Mouse (Mus musculus) hindbrain, embryonic 14.5 days (tissue): ENCODE results near the gene Mn1. TPM values are rescaled to one million over a fixed set of nuclear protein-coding genes. Genes with fewer than 3 reads are reported as not detected.
A peak's percentile ranks its signal among the peaks of the same experiment; 100 is the strongest.

Experiments used
- ATAC-seq: fragments of 200-750 bp; cut with Nextera tagmentation; 2 replicates; pipeline ENCODE4 v1.8.0; 2017; ENCODE audit warnings: moderate number of reproducible peaks, mild to moderate bottlenecking, moderate TSS enrichment, moderate library complexity; ENCODE audit not compliant: low FRiP score
- DNase-seq: peaks from one replicate; pipeline ENCODE4 v3.0.0-alpha.2; 2015; ENCODE audit warnings: low spot score
- H3K27ac ChIP-seq: fragments of 300-500 bp; sonication (generic); 2 replicates; pipeline ENCODE4 v1.5.1; 2014; ENCODE audit warnings: mild to moderate bottlenecking, moderate library complexity
- H3K27me3 ChIP-seq: fragments of 300-500 bp; sonication (generic); 2 replicates; pipeline ENCODE4 v1.6.1; 2014; ENCODE audit warnings: mild to moderate bottlenecking, low read length, mixed read lengths; ENCODE audit not compliant: control insufficient read depth, insufficient read depth
- H3K36me3 ChIP-seq: fragments of 300-500 bp; sonication (generic); replicated peaks from 2 replicates; pipeline ENCODE4 v1.6.1; 2014; ENCODE audit not compliant: control insufficient read depth, insufficient read depth
- H3K4me1 ChIP-seq: fragments of 300-500 bp; sonication (generic); replicated peaks from 2 replicates; pipeline ENCODE4 v1.6.1; 2014; ENCODE audit warnings: antibody characterized with exemption, low read length, mixed read lengths; ENCODE audit not compliant: control insufficient read depth, insufficient read depth
- H3K4me2 ChIP-seq: fragments of 300-500 bp; sonication (generic); replicated peaks from 2 replicates; pipeline ENCODE4 v1.6.1; 2014; ENCODE audit warnings: mild to moderate bottlenecking, moderate library complexity
- H3K4me3 ChIP-seq: fragments of 300-500 bp; sonication (generic); replicated peaks from 2 replicates; pipeline ENCODE4 v1.5.1; 2014; ENCODE audit warnings: mild to moderate bottlenecking, low read length
- H3K9ac ChIP-seq: fragments of 300-500 bp; sonication (generic); 2 replicates; pipeline ENCODE4 v1.6.1; 2014
- H3K9me3 ChIP-seq: fragments of 300-500 bp; sonication (generic); 2 replicates; pipeline ENCODE4 v1.6.1; 2016; ENCODE audit warnings: low read length; ENCODE audit not compliant: control insufficient read depth
- WGBS: fragments of 180-500 bp; shearing (Covaris S2); extraction: QIAGEN DNeasy Blood & Tissue Kit; methylation state at CpG from one replicate; pipeline ENCODE4 v1.1.7; 2014; 5-methylcytosine and 5-hydroxymethylcytosine counted together
- polyA plus RNA-seq: library from polyadenylated mRNA; unstranded; fragments of >200 nt; fragmentation: Nextera tagmentation; extraction: Ambion mirVana; gene quantifications from 2 replicates; pipeline ENCODE4 v1.2.1, GENCODE M21; 2014

Gene Mn1
- polyA plus RNA-seq, 1 experiment from 2014 or later = 27.8 TPM

GRCm38 (mm10) chr5:111505824-111506223 lies 88.7 kb downstream of the Mn1 start:
- 90% methylated on average over 6 of the region's 6 CpGs for WGBS
- peaks cover 8% of the 10 kb centered on the region for H3K4me1 ChIP-seq
- no peak overlapping the region for H3K4me2 ChIP-seq
- no peaks in the 10 kb centered on the region for H3K27me3 ChIP-seq
- ATAC-seq = no peak
- no peak overlapping the region for H3K9ac ChIP-seq
- H3K36me3 ChIP-seq = no peaks in the 10 kb centered on the region
- no peaks in the 10 kb centered on the region for H3K9me3 ChIP-seq
- no peak for DNase-seq
- no peak overlapping the region for H3K27ac ChIP-seq
- no peak overlapping the region for H3K4me3 ChIP-seq

- H3K4me1 ChIP-seq = peaks cover 8% of the 10 kb centered on the region
- H3K9ac ChIP-seq = no peak overlapping the region
- H3K27ac ChIP-seq = peak overlapping the region; percentile 32; the same call in 1 of the 2 replicates
- DNase-seq = no peak
- ATAC-seq = 0 out of 2 replicates have a peak, but pooled peaks have one; percentile 31
- H3K4me3 ChIP-seq = no peak overlapping the region
- H3K4me2 ChIP-seq = no peak overlapping the region
- H3K27me3 ChIP-seq = no peaks in the 10 kb centered on the region
- 10% methylated on average over 12 of the region's 12 CpGs for WGBS
- H3K36me3 ChIP-seq = no peaks in the 10 kb centered on the region
- no peaks in the 10 kb centered on the region for H3K9me3 ChIP-seq
These were observed 89.2 kb downstream of the Mn1 start for GRCm38 (mm10) chr5:111506410-111506809.

Other genes starting within 250 kb of the Mn1 start
- 95.2 and 110 TPM in 2 replicates for gene Pitpnb, start 86.6 kb upstream of the Mn1 start, polyA plus RNA-seq